Mouse (Mus musculus): ENCODE measurements around the gene Dppa3. TPM values are rescaled to one million over a fixed set of nuclear protein-coding genes. Genes with fewer than 3 reads are reported as not detected.

Dppa3 gene
- polyA plus RNA-seq, 1 experiment = 1.8 TPM

DNA sequence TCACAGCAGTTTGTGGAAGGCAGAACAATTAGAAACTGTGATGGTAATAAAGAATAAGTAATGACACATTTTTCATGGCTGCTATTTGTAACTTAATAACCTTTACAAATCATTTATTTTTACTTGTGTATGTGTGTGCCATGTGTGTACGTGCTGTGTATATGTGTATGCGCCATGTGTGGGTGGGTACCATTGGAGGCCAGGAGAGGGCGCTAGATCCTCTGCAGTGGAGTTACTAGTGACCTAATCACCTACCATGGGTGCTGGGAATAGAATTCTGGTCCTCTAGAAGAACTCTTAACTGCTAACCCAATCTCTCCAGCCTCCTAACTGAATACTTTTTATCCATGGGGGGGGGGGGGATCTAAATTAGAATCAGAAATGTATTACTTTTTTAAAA, 23.7 kb downstream of the Dppa3 start:
- 81% methylated on average over 3 of the region's 3 CpGs for WGBS
- H3K27ac ChIP-seq (ENCODE audit: control insufficient read depth, insufficient read depth, low read depth, low read length, poor library complexity) = no peak overlapping the region
- TF ChIP-seq CTCF (IDR thresholded peaks at IDR 0.05; ENCODE audit: control insufficient read depth, insufficient read depth, low read length) (no peak), POLR2A (IDR thresholded peaks at IDR 0.05; ENCODE audit: borderline replicate concordance, control insufficient read depth, low read depth, low read length) (no peak)
- no peak overlapping the region for H3K4me3 ChIP-seq (replicated peaks; ENCODE audit: control insufficient read depth, low read depth, low read length)
- H3K4me1 ChIP-seq (ENCODE audit: control insufficient read depth, insufficient read depth, low read length) = no peaks in the 10 kb centered on the region

DNA sequence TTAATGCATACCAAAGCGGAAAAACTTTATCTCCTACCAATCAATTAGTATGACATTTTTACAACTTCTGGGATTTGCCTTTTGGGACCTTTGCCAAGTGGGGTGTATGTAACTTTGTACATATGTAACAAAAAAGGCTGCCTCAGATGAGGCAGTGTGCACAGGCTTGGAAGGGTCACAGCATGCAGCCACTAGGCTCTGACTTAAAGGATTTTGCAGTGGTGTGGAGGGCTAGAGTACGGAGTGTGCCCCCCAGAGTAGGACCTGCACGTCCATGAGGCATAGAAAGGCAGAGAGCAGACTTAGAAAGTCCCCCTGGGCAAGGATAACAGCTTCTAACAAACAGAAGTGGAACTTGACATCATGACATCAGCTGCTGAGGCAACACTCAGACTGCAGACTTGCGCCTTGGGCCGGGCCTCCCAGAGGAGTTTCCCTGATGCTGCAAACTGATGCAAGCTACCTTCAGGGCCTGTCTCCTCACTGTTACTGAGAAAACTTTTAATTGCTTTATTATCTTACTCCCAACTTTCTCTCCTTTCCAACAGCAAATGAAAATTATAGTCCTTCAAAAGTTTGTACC, 24.3 kb downstream of the Dppa3 start:
- H3K27ac ChIP-seq (ENCODE audit: control insufficient read depth, insufficient read depth, low read depth, low read length, poor library complexity) = no peak overlapping the region
- TF ChIP-seq CTCF (IDR thresholded peaks at IDR 0.05; ENCODE audit: control insufficient read depth, insufficient read depth, low read length) (no peak), POLR2A (IDR thresholded peaks at IDR 0.05; ENCODE audit: borderline replicate concordance, control insufficient read depth, low read depth, low read length) (no peak)
- H3K4me3 ChIP-seq (replicated peaks; ENCODE audit: control insufficient read depth, low read depth, low read length) = no peak overlapping the region
- no peaks in the 10 kb centered on the region; the same call in 1 of the 2 replicates for H3K4me1 ChIP-seq (ENCODE audit: control insufficient read depth, insufficient read depth, low read length)
- WGBS = 67% methylated on average over 5 of the region's 5 CpGs

DNA sequence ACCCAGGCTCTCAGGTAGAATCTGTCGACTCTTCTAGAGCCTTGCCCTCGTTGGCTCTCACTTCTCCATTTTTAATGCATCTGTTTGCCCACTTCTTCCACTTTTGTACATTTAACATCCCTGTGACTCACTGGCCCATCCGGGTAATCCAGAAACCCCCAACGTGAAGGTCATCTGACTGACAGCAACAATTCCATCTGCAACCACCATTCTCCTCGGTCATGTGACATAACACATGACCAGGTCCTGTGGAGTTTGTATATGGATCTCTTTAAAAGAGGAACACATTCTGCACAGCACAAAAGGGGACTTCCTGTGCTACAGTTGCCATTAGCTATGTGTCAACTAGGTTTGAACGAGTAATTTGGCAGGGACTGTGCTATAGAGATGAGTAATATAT, 28.1 kb downstream of the Dppa3 start:
- 3% methylated on average over 6 of the region's 6 CpGs for WGBS
- no peak for TF ChIP-seq CTCF (IDR thresholded peaks at IDR 0.05; ENCODE audit: control insufficient read depth, insufficient read depth, low read length)
- Histone ChIP-seq H3K4me1 (ENCODE audit: control insufficient read depth, insufficient read depth, low read length) (no peaks in the 10 kb centered on the region; the same call in 1 of the 2 replicates), H3K4me3 (replicated peaks; ENCODE audit: control insufficient read depth, low read depth, low read length) (no peak overlapping the region), H3K27ac (ENCODE audit: control insufficient read depth, insufficient read depth, low read depth, low read length, poor library complexity) (peak overlapping the region; percentile 31; the same call in 1 of the 2 replicates)

DNA sequence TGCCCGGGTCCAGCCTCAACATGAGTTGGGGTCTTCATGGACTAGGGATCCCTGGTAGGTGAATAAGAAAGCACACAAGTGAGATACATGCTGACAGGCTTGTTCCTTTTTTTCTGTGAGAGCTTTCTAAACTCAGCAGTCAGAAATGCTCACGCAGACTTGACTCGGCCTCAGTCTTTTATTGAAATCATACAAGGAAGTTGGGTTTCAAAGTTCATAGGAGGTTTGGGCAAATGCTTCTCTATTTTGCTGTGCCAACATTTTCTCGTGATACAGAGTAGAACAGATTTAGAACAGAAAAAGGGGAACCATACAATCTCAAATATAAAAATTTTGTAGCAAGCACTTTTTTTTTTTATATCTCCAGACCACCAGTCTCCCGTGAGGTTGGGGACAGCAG, 31.4 kb downstream of the Dppa3 start:
- TF ChIP-seq CTCF (IDR thresholded peaks at IDR 0.05; ENCODE audit: control insufficient read depth, insufficient read depth, low read length) (no peak), POLR2A (IDR thresholded peaks at IDR 0.05; ENCODE audit: borderline replicate concordance, control insufficient read depth, low read depth, low read length) (no peak)
- 14% methylated on average over 5 of the region's 5 CpGs for WGBS
- Histone ChIP-seq H3K4me3 (replicated peaks; ENCODE audit: control insufficient read depth, low read depth, low read length) (no peak overlapping the region), H3K4me1 (ENCODE audit: control insufficient read depth, insufficient read depth, low read length) (no peaks in the 10 kb centered on the region; the same call in 1 of the 2 replicates), H3K27ac (ENCODE audit: control insufficient read depth, insufficient read depth, low read depth, low read length, poor library complexity) (peak overlapping the region; percentile 45; the same call in 1 of the 2 replicates)

DNA sequence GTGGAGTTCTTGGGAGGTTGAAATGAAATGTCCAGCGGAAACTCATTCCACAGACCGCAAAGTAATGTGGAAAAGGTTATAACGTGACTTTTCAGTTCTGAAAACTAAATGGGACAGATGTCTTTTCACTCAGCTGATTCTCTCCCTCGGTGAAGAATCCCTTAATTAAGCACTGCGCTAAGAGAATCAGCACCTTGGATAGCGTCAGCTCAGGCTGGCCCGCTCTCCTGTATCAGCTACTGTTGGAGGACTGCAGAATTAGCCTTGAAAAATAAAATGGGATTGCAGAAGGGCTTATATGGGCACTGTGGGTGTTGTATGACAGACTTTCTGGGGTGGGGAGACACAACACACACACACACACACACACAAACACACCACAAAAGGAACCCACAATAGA, 33.4 kb downstream of the Dppa3 start:
- Histone ChIP-seq H3K4me3 (replicated peaks; ENCODE audit: control insufficient read depth, low read depth, low read length) (no peak overlapping the region), H3K27ac (ENCODE audit: control insufficient read depth, insufficient read depth, low read depth, low read length, poor library complexity) (no peak overlapping the region), H3K4me1 (ENCODE audit: control insufficient read depth, insufficient read depth, low read length) (no peaks in the 10 kb centered on the region; the same call in 1 of the 2 replicates)
- 22% methylated on average over 7 of the region's 7 CpGs for WGBS
- TF ChIP-seq CTCF (IDR thresholded peaks at IDR 0.05; ENCODE audit: control insufficient read depth, insufficient read depth, low read length) = no peak
- TF ChIP-seq POLR2A (IDR thresholded peaks at IDR 0.05; ENCODE audit: borderline replicate concordance, control insufficient read depth, low read depth, low read length) = no peak

DNA sequence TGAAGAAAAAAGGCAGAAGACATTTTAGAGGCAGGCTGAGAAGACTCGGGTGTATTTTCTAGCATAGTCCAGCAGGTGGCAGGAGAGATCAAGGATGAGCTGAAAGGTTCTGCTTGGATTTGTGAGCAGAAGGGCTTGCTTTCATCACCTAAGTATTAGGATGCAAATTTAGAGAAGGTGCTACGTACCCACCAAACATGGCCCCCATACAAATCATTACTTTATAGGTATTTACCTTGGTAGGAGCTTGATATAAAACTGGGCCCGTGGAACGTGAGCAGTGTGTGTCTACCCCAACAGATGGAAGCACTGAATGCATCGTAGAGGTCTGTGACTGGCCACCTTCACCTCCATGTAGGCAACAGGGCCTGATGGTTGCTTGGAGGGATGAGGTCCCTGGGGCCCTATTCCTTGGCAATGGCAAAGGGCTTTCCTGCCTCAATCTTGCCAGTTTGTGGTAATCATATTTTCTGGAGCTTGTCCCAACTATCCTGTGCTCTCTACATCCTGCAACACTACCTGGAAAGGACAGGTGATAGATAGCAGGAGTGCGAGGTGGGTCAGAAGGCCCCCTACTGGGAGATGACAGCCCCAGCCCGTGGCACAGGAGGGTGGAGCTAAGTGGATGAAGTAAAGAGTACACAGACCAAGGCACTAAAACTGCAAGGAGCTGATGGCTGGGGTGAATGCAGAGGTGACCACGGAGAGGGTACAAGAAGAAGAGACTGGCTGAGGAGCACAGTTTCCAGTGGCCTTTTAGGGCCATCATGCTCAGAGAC, 34.6 kb downstream of the Dppa3 start:
- 33% methylated on average over 8 of the region's 8 CpGs for WGBS
- TF ChIP-seq CTCF (IDR thresholded peaks at IDR 0.05; ENCODE audit: control insufficient read depth, insufficient read depth, low read length) (no peak), POLR2A (IDR thresholded peaks at IDR 0.05; ENCODE audit: borderline replicate concordance, control insufficient read depth, low read depth, low read length) (no peak)
- no peak overlapping the region for H3K27ac ChIP-seq (ENCODE audit: control insufficient read depth, insufficient read depth, low read depth, low read length, poor library complexity)

DNA sequence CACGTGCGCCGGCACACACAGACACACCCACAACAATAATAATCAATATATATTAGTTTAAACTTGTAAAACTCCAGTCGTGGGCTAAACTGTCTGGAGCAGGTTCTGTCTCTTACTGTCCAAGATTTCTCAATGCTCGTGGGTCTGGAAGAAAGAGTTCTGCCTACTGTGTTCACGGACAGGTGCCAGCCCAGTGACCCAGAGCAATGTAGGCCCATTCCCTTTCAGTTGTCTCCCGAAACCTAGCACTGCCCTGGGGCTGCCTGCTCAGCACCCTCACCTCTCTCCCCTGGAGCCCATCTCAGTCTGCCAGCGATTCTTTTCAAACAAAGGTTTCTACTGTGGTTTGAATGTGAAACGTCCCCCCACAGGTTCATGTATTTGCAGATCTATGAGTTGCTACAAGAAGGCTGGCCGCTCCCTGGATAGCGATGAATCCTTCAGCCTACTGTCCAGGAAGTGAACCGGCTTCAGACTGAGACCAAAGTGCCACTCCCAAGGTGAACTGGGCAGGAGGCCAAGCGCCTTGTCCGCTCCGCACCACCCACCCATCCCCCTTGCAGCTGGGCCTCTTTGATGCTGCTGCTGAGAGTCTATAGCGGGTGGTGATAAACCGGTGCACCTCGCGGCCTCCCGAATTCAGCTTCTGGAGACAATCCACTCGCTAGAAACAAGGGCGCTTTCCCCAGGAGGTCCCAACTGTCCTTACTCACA, 36.5 kb downstream of the Dppa3 start:
- H3K4me1 ChIP-seq (ENCODE audit: control insufficient read depth, insufficient read depth, low read length) = no peaks in the 10 kb centered on the region
- 65% methylated on average over 22 of the region's 22 CpGs for WGBS
- no peak for TF ChIP-seq POLR2A (IDR thresholded peaks at IDR 0.05; ENCODE audit: borderline replicate concordance, control insufficient read depth, low read depth, low read length)
- TF ChIP-seq CTCF (IDR thresholded peaks at IDR 0.05; ENCODE audit: control insufficient read depth, insufficient read depth, low read length) = no peak
- H3K4me3 ChIP-seq (replicated peaks; ENCODE audit: control insufficient read depth, low read depth, low read length) = no peak overlapping the region
- H3K27ac ChIP-seq (ENCODE audit: control insufficient read depth, insufficient read depth, low read depth, low read length, poor library complexity) = no peak overlapping the region

More for the DNA sequence above, 34.6 kb downstream of the Dppa3 start:
- Histone ChIP-seq H3K4me1 (ENCODE audit: control insufficient read depth, insufficient read depth, low read length) (no peaks in the 10 kb centered on the region), H3K4me3 (replicated peaks; ENCODE audit: control insufficient read depth, low read depth, low read length) (no peak overlapping the region)

DNA sequence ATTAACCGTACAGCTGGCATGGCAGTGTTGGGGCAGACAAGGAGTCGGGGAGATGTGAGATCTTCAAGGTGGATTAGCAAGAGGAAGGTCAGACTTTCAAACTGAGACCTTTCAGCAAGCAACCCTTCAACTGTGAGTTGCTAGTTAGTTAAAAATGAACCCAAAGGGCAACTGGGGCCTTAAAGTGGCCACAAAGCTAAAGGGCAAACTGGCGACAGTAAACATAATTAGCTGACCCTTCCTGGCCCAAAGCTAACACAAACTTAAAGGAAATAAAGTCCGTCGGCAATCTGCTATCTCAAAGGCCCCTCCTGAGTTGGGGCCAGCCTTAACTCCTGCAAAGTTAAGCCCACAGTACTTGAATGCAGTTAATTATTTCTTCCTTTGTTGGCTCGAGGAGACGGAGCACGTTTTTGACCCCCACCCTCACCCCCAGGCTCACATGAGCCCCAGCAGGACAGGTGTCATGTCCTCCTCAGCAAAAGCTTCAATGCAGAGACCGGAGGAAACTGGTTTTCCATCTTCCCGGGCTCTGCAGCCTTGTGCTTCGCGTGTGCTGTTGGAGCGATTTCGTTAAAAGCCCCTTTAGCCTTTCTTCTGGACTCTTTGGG, 37.5 kb downstream of the Dppa3 start:
- no peak overlapping the region for H3K27ac ChIP-seq (ENCODE audit: control insufficient read depth, insufficient read depth, low read depth, low read length, poor library complexity)
- H3K4me3 ChIP-seq (replicated peaks; ENCODE audit: control insufficient read depth, low read depth, low read length) = no peak overlapping the region
- H3K4me1 ChIP-seq (ENCODE audit: control insufficient read depth, insufficient read depth, low read length) = no peaks in the 10 kb centered on the region
- WGBS = 63% methylated on average over 14 of the region's 14 CpGs
- TF ChIP-seq POLR2A (IDR thresholded peaks at IDR 0.05; ENCODE audit: borderline replicate concordance, control insufficient read depth, low read depth, low read length) = no peak
- no peak for TF ChIP-seq CTCF (IDR thresholded peaks at IDR 0.05; ENCODE audit: control insufficient read depth, insufficient read depth, low read length)

Measured in bone marrow, adult 2 months (tissue).